Mouse (Mus musculus): ENCODE results near the gene Lmntd2.

GRCm38 (mm10) chr7:141168518-141168953 is 45.3 kb downstream of the Lmntd2 start:
- TF ChIP-seq CTCF (conservative IDR thresholded peaks at IDR 0.05; ENCODE audit: insufficient read depth, insufficient read length, low read depth, low read length) = no peak
- TF ChIP-seq POLR2A (IDR thresholded peaks at IDR 0.05; ENCODE audit: low read depth, low read length) = no peak

Data from kidney, adult 2 months (tissue).